Mouse (Mus musculus): ENCODE results near the gene Tox3. TPM values are rescaled to one million over a fixed set of nuclear protein-coding genes. Genes with fewer than 3 reads are reported as not detected.

The Tox3 gene
- polyA plus RNA-seq, 1 experiment from 2014 or later: 17.1 TPM

DNA sequence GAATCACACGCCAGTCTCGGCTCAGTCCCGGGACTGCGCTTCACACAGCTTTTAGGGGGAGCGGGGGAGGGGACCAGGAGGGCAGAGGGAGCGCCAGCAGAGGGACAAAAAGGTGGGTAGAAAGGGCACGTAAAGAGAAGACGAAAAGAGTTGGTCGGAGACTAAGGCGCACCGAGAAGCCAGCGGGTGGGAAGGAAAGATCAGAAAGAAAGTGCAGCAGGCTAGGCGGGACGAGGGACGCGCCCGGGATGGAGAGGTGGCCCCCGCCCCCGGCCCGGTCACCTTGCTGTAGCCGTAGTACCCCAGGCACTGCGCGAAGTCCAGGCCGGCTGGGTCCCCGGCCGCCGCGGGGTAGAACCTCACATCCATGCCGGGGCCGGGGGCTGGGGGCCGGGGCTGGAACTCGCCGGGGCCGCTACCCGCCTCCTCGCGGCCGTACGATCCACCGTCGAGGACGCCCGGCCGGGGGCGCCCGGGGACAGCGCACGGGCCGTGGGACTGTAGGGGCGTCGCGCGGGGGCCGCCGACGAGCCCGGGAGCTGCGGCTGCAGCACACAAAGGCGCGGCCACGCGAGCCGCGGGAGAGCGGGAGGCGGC lies 464 bp downstream of the Tox3 start:
- Histone ChIP-seq H3K9ac (replicated peaks; ENCODE audit: low read length) (peak overlapping the region; percentile 94), H3K27me3 (ENCODE audit: control insufficient read depth, insufficient read depth, low read length) (no peaks in the 10 kb centered on the region), H3K27ac (replicated peaks; ENCODE audit: low read depth, low read length) (peak overlapping the region; percentile 79), H3K4me1 (ENCODE audit: control insufficient read depth, insufficient read depth, low read length) (0 out of 2 replicates have a peak, but pooled peaks cover 2% of the 10 kb centered on the region), H3K4me3 (ENCODE audit: low read depth, low read length) (peak overlapping the region; percentile 79), H3K9me3 (replicated peaks; ENCODE audit: control insufficient read depth, low read length) (no peaks in the 10 kb centered on the region), H3K4me2 (ENCODE audit: low read depth, low read length) (peak overlapping the region; percentile 87), H3K36me3 (replicated peaks; ENCODE audit: control insufficient read depth, insufficient read depth, low read depth, low read length) (no peaks in the 10 kb centered on the region)
- peak; percentile 43 for DNase-seq (ENCODE audit: low spot score)
- ATAC-seq (replicated peaks; ENCODE audit: insufficient number of reproducible peaks, low FRiP score, low TSS enrichment, low read depth): peak; percentile 46
- under 1% methylated on average over 62 of the region's 66 CpGs for WGBS

GRCm38 (mm10) chr8:90346880-90347535 lies 1.1 kb downstream of the Tox3 start:
- Histone ChIP-seq H3K4me1 (ENCODE audit: control insufficient read depth, insufficient read depth, low read length) (0 out of 2 replicates have a peak, but pooled peaks cover 2% of the 10 kb centered on the region), H3K36me3 (replicated peaks; ENCODE audit: control insufficient read depth, insufficient read depth, low read depth, low read length) (no peaks in the 10 kb centered on the region), H3K9me3 (replicated peaks; ENCODE audit: control insufficient read depth, low read length) (no peaks in the 10 kb centered on the region), H3K27me3 (ENCODE audit: control insufficient read depth, insufficient read depth, low read length) (no peaks in the 10 kb centered on the region), H3K4me2 (ENCODE audit: low read depth, low read length) (peak overlapping the region; percentile 87), H3K4me3 (ENCODE audit: low read depth, low read length) (peak overlapping the region; percentile 79), H3K27ac (replicated peaks; ENCODE audit: low read depth, low read length) (0 out of 2 replicates have a peak overlapping the region, but pooled peaks have one; percentile 79), H3K9ac (replicated peaks; ENCODE audit: low read length) (peak overlapping the region; percentile 94)
- peak; percentile 29 for DNase-seq (ENCODE audit: low spot score)
- WGBS: under 1% methylated on average over 21 of the region's 21 CpGs
- ATAC-seq (replicated peaks; ENCODE audit: insufficient number of reproducible peaks, low FRiP score, low TSS enrichment, low read depth): no peak

DNA sequence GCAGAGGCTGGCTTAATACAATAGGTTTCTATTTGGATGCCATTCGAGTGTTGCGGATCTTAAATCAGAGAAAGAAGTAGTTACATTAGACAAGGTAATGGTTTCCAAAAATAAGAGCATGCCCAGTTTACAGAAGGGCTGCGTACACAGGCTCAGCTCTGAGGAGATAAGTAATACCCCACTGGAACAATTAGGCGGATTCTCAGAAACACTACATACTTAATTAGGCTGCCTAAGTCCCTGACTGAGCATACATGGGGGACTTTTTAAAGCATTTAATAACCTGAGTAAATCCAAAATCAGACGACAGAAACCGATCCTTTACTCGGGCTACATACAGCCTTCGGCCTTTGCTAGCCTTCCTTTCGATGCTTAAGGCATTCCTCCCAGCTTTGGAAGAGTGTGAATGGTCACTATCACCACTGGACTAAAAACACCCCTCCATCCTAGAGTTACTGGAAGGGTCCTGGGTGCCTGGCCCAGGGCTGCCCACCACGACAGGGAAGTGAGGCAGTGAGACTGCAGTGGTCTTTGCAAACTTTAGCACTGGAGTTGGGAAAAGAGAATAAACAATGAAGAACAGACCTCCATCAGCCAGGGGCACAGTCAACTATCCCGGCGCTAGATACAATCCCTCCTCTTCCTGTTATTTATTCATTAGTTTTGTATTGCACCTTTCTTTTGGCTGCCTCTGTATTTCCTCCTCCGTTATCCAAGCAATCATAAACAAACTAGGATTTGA lies 1.8 kb downstream of the Tox3 start:
- no peaks in the 10 kb centered on the region for H3K27me3 ChIP-seq (ENCODE audit: control insufficient read depth, insufficient read depth, low read length)
- peak overlapping the region; percentile 94 for H3K9ac ChIP-seq (replicated peaks; ENCODE audit: low read length)
- 34% methylated on average over 13 of the region's 13 CpGs for WGBS
- H3K4me1 ChIP-seq (ENCODE audit: control insufficient read depth, insufficient read depth, low read length): 0 out of 2 replicates have a peak, but pooled peaks cover 2% of the 10 kb centered on the region
- H3K27ac ChIP-seq (replicated peaks; ENCODE audit: low read depth, low read length): no peak overlapping the region
- peak overlapping the region; percentile 79 for H3K4me3 ChIP-seq (ENCODE audit: low read depth, low read length)
- H3K36me3 ChIP-seq (replicated peaks; ENCODE audit: control insufficient read depth, insufficient read depth, low read depth, low read length): no peaks in the 10 kb centered on the region
- no peak for ATAC-seq (replicated peaks; ENCODE audit: insufficient number of reproducible peaks, low FRiP score, low TSS enrichment, low read depth)
- peak overlapping the region; percentile 87 for H3K4me2 ChIP-seq (ENCODE audit: low read depth, low read length)
- DNase-seq (ENCODE audit: low spot score): no peak
- no peaks in the 10 kb centered on the region for H3K9me3 ChIP-seq (replicated peaks; ENCODE audit: control insufficient read depth, low read length)

DNA sequence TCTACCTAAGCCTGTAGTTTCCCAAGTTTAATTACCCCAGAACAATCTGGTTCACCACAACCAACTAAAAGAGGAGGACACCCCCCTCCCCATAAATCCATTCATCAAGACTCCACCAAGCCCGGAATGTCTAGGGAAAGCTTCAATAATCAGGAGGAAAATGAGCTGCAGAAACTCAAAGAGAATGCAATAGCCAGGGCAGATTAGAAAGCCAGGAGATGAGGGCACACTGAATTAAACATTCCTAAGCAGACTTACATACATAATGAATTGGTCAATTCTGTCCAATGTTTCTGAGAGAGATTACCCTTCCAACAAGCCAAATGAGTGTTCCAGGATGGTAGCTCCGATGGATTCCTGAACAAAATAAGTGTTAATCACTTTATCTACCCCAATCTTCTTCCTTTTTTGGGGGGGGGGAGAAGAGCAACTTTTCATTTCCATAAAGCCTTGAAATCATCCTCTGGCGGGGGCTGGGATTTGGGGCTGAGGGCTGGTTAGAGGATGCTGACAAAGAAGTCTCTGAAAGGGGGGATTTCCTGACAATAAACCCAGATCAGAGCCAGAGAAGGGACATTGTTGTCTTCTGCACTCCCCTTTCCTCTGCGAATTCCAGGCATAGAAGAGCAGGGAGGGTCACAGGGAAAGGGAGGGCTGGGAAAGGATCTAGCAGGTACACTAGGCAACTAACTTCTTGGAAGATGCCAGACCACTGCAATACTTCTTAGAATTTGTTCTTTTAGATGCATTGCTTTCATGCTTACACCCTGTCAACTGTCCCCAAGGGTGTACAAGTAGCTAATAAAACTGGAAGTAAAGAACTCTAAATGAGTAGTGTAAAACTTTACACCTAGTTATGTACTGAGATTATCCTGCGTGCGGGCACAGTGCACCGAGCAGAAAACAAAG lies 17.5 kb downstream of the Tox3 start:
- Histone ChIP-seq H3K27me3 (ENCODE audit: control insufficient read depth, insufficient read depth, low read length) (no peaks in the 10 kb centered on the region), H3K4me3 (ENCODE audit: low read depth, low read length) (no peak overlapping the region), H3K27ac (replicated peaks; ENCODE audit: low read depth, low read length) (no peak overlapping the region), H3K9me3 (replicated peaks; ENCODE audit: control insufficient read depth, low read length) (no peaks in the 10 kb centered on the region), H3K4me1 (ENCODE audit: control insufficient read depth, insufficient read depth, low read length) (no peaks in the 10 kb centered on the region), H3K36me3 (replicated peaks; ENCODE audit: control insufficient read depth, insufficient read depth, low read depth, low read length) (no peaks in the 10 kb centered on the region; the same call in 1 of the 2 replicates), H3K4me2 (ENCODE audit: low read depth, low read length) (no peak overlapping the region), H3K9ac (replicated peaks; ENCODE audit: low read length) (no peak overlapping the region)
- 70% methylated on average over 7 of the region's 7 CpGs for WGBS
- DNase-seq (ENCODE audit: low spot score) (no peak), ATAC-seq (replicated peaks; ENCODE audit: insufficient number of reproducible peaks, low FRiP score, low TSS enrichment, low read depth) (no peak)

DNA sequence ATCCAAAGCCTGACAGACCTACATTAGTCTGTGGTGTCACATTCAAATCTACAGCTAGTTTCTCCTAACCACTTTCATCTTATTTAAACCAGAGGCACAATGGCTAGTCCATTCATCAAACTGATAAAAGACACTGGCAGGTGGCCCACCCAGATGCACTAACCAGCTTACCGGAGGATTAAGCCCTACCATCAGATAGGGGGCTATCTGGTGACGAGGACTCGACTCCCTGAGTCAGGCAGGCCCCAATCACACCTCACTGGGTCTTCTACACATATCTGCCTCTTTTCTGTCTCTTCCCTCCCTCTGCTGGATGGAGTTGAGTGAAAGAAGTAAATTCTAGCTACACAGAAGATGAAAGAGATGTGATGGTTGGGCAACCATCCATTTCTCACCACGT lies 24.3 kb downstream of the Tox3 start:
- H3K27me3 ChIP-seq (ENCODE audit: control insufficient read depth, insufficient read depth, low read length): no peaks in the 10 kb centered on the region
- H3K9ac ChIP-seq (replicated peaks; ENCODE audit: low read length): no peak overlapping the region
- 54% methylated on average over 4 of the region's 4 CpGs for WGBS
- H3K36me3 ChIP-seq (replicated peaks; ENCODE audit: control insufficient read depth, insufficient read depth, low read depth, low read length): no peaks in the 10 kb centered on the region; the same call in 1 of the 2 replicates
- no peak overlapping the region for H3K4me3 ChIP-seq (ENCODE audit: low read depth, low read length)
- no peak overlapping the region for H3K4me2 ChIP-seq (ENCODE audit: low read depth, low read length)
- no peaks in the 10 kb centered on the region for H3K4me1 ChIP-seq (ENCODE audit: control insufficient read depth, insufficient read depth, low read length)
- ATAC-seq (replicated peaks; ENCODE audit: insufficient number of reproducible peaks, low FRiP score, low TSS enrichment, low read depth): no peak
- H3K9me3 ChIP-seq (replicated peaks; ENCODE audit: control insufficient read depth, low read length): no peaks in the 10 kb centered on the region
- no peak for DNase-seq (ENCODE audit: low spot score)
- H3K27ac ChIP-seq (replicated peaks; ENCODE audit: low read depth, low read length): no peak overlapping the region

DNA sequence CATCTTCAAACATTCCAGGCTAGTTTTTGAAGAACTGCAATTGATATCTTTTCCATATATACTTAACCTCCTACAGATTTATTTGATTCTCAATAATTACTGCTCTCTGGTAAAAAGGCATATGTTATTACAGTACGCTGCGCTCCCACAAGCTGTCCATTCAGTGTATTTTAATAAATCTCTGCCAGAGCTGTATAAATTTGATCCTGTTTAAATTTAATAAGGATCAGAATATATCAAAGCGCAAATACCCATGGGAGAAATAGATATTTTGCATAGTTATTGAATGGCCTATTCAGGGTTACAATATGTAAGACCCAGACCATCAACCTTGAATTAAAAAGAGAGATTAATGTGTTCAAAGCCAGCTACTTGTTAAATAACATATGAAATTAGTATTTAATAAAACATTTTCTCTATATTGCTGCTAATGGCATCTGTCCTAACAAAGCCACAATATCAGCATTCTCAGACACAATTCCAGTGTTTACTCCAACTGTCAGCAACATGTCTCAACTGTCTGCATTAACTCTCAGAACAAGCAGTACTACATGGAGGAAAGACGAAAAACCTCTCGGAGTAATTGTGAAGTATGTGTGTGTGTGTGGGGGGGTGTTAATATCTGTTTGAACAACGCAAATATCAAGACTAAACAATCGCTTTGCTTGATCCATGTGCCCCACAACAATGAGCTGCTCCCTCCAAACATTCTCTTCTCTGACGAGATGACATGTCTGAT lies 25.3 kb downstream of the Tox3 start:
- 81% methylated on average over 8 of the region's 8 CpGs for WGBS
- no peaks in the 10 kb centered on the region for H3K27me3 ChIP-seq (ENCODE audit: control insufficient read depth, insufficient read depth, low read length)
- H3K9ac ChIP-seq (replicated peaks; ENCODE audit: low read length): no peak overlapping the region
- no peaks in the 10 kb centered on the region; the same call in 1 of the 2 replicates for H3K36me3 ChIP-seq (replicated peaks; ENCODE audit: control insufficient read depth, insufficient read depth, low read depth, low read length)
- H3K27ac ChIP-seq (replicated peaks; ENCODE audit: low read depth, low read length): no peak overlapping the region
- H3K4me1 ChIP-seq (ENCODE audit: control insufficient read depth, insufficient read depth, low read length): no peaks in the 10 kb centered on the region
- H3K4me2 ChIP-seq (ENCODE audit: low read depth, low read length): no peak overlapping the region
- no peaks in the 10 kb centered on the region for H3K9me3 ChIP-seq (replicated peaks; ENCODE audit: control insufficient read depth, low read length)
- H3K4me3 ChIP-seq (ENCODE audit: low read depth, low read length): no peak overlapping the region
- DNase-seq (ENCODE audit: low spot score) (no peak), ATAC-seq (replicated peaks; ENCODE audit: insufficient number of reproducible peaks, low FRiP score, low TSS enrichment, low read depth) (no peak)

DNA sequence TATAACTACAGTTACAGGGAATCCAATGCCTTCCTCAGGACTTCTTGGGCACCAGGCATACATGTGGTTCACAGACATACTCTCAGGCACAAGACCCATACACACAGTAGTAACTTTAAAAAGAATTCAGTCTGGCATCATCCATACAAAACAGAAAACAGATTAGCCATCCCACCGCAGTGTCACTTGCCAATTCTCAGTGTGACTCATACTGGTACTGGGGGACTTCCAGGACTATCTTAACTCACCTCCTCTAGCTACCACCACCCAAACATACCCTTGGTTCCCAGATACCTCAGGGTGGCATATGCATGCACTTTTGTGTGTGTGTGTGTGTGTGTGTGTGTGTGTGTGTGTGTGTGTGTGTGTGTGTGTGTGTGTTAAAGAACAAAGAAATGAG lies 26.9 kb downstream of the Tox3 start:
- no peaks in the 10 kb centered on the region; the same call in 1 of the 2 replicates for H3K36me3 ChIP-seq (replicated peaks; ENCODE audit: control insufficient read depth, insufficient read depth, low read depth, low read length)
- ATAC-seq (replicated peaks; ENCODE audit: insufficient number of reproducible peaks, low FRiP score, low TSS enrichment, low read depth): no peak

More for the DNA sequence above, 26.9 kb downstream of the Tox3 start:
- no peaks in the 10 kb centered on the region for H3K4me1 ChIP-seq (ENCODE audit: control insufficient read depth, insufficient read depth, low read length)
- no peak overlapping the region for H3K4me2 ChIP-seq (ENCODE audit: low read depth, low read length)
- no peaks in the 10 kb centered on the region for H3K9me3 ChIP-seq (replicated peaks; ENCODE audit: control insufficient read depth, low read length)
- no peak for DNase-seq (ENCODE audit: low spot score)
- no peak overlapping the region for H3K4me3 ChIP-seq (ENCODE audit: low read depth, low read length)
- H3K9ac ChIP-seq (replicated peaks; ENCODE audit: low read length): no peak overlapping the region
- no peaks in the 10 kb centered on the region for H3K27me3 ChIP-seq (ENCODE audit: control insufficient read depth, insufficient read depth, low read length)
- WGBS: 100% methylated on average over 1 of the region's 1 CpGs
- H3K27ac ChIP-seq (replicated peaks; ENCODE audit: low read depth, low read length): no peak overlapping the region

Data from embryonic facial prominence, embryonic 11.5 days (tissue).